Mouse (Mus musculus): ENCODE measurements around the gene Rhot2. TPM values are rescaled to one million over a fixed set of nuclear protein-coding genes. Genes with fewer than 3 reads are reported as not detected.

Gene Rhot2
- 9.8 and 10.4 TPM in 2 replicates for polyA plus RNA-seq (2015; fragmentation: Nextera tagmentation; extraction: Ambion mirVana)

- DNase-seq (peak; percentile 98), ATAC-seq (peak; percentile 93)
- Histone ChIP-seq H3K9ac (replicated peaks) (peak within 1 kb of the TSS; percentile 88), H3K27ac (ENCODE audit: low read depth) (peak within 1 kb of the TSS; percentile 88), H3K36me3 (replicated peaks; ENCODE audit: insufficient read depth, low read length) (peaks cover 32% of the 10 kb centered on the region), H3K4me2 (ENCODE audit: low read depth, low read length) (peak within 1 kb of the TSS; percentile 89), H3K4me3 (ENCODE audit: low read depth, low read length) (peak within 1 kb of the TSS; percentile 86), H3K9me3 (ENCODE audit: low read length) (no peaks in the 10 kb centered on the region), H3K27me3 (ENCODE audit: insufficient read depth, low read length) (no peaks in the 10 kb centered on the region), H3K4me1 (ENCODE audit: insufficient read depth) (peaks cover 19% of the 10 kb centered on the region)
- under 1% methylated on average over 21 of the region's 21 CpGs for WGBS (ENCODE audit: insufficient replicate concordance)
- TF ChIP-seq EP300 (IDR thresholded peaks at IDR 0.05; ENCODE audit: low read depth) (no peak), CTCF (IDR thresholded peaks at IDR 0.05; ENCODE audit: low read depth) (peak; percentile 82)
These were observed at the start of gene Rhot2 for GRCm38 (mm10) chr17:25844396-25844901. Rhot2 (minus strand) TSS chr17:25844851.

- H3K4me3 ChIP-seq (ENCODE audit: low read depth, low read length) = no peak overlapping the region
- DNase-seq (peak; percentile 74), ATAC-seq (peak; percentile 77)
- 30% methylated on average over 2 of the region's 2 CpGs for WGBS (ENCODE audit: insufficient replicate concordance)
- H3K4me2 ChIP-seq (ENCODE audit: low read depth, low read length) = no peak overlapping the region
- no peak overlapping the region for H3K27ac ChIP-seq (ENCODE audit: low read depth)
- H3K9me3 ChIP-seq (ENCODE audit: low read length) = no peaks in the 10 kb centered on the region
- H3K4me1 ChIP-seq (ENCODE audit: insufficient read depth) = 0 out of 2 replicates have a peak, but pooled peaks cover 2% of the 10 kb centered on the region
- H3K27me3 ChIP-seq (ENCODE audit: insufficient read depth, low read length) = no peaks in the 10 kb centered on the region
- TF ChIP-seq CTCF (IDR thresholded peaks at IDR 0.05; ENCODE audit: low read depth) (peak; percentile 98), EP300 (IDR thresholded peaks at IDR 0.05; ENCODE audit: low read depth) (no peak)
- H3K36me3 ChIP-seq (replicated peaks; ENCODE audit: insufficient read depth, low read length) = peaks cover 5% of the 10 kb centered on the region
- H3K9ac ChIP-seq (replicated peaks) = no peak overlapping the region
These were observed 49.4 kb upstream of the Rhot2 start for GRCm38 (mm10) chr17:25893975-25894617.

GRCm38 (mm10) chr17:25888837-25889236 is 44.2 kb upstream of the Rhot2 start:
- TF ChIP-seq EP300 (IDR thresholded peaks at IDR 0.05; ENCODE audit: low read depth) (no peak), CTCF (IDR thresholded peaks at IDR 0.05; ENCODE audit: low read depth) (no peak)
- no peak for DNase-seq
- no peak overlapping the region for H3K4me2 ChIP-seq (ENCODE audit: low read depth, low read length)
- no peaks in the 10 kb centered on the region for H3K27me3 ChIP-seq (ENCODE audit: insufficient read depth, low read length)
- no peak overlapping the region for H3K9ac ChIP-seq (replicated peaks)
- 69% methylated on average over 3 of the region's 3 CpGs for WGBS (ENCODE audit: insufficient replicate concordance)
- peaks cover 6% of the 10 kb centered on the region for H3K4me1 ChIP-seq (ENCODE audit: insufficient read depth)
- H3K27ac ChIP-seq (ENCODE audit: low read depth) = no peak overlapping the region
- no peak overlapping the region for H3K4me3 ChIP-seq (ENCODE audit: low read depth, low read length)
- peaks cover 19% of the 10 kb centered on the region for H3K36me3 ChIP-seq (replicated peaks; ENCODE audit: insufficient read depth, low read length)
- ATAC-seq = no peak
- H3K9me3 ChIP-seq (ENCODE audit: low read length) = no peaks in the 10 kb centered on the region

- H3K4me2 ChIP-seq (ENCODE audit: low read depth, low read length) = no peak overlapping the region
- no peaks in the 10 kb centered on the region for H3K9me3 ChIP-seq (ENCODE audit: low read length)
- ATAC-seq = no peak
- H3K36me3 ChIP-seq (replicated peaks; ENCODE audit: insufficient read depth, low read length) = peaks cover 23% of the 10 kb centered on the region
- peak overlapping the region; percentile 29; the same call in 1 of the 2 replicates for H3K27ac ChIP-seq (ENCODE audit: low read depth)
- DNase-seq = no peak
- TF ChIP-seq EP300 (IDR thresholded peaks at IDR 0.05; ENCODE audit: low read depth) = no peak
- TF ChIP-seq CTCF (IDR thresholded peaks at IDR 0.05; ENCODE audit: low read depth) = no peak
- peaks cover 6% of the 10 kb centered on the region for H3K4me1 ChIP-seq (ENCODE audit: insufficient read depth)
- 73% methylated on average over 10 of the region's 10 CpGs for WGBS (ENCODE audit: insufficient replicate concordance)
- no peak overlapping the region for H3K4me3 ChIP-seq (ENCODE audit: low read depth, low read length)
- no peak overlapping the region for H3K9ac ChIP-seq (replicated peaks)
- no peaks in the 10 kb centered on the region for H3K27me3 ChIP-seq (ENCODE audit: insufficient read depth, low read length)
These were observed 42.8 kb upstream of the Rhot2 start for GRCm38 (mm10) chr17:25887467-25887866.

GRCm38 (mm10) chr17:25886806-25887205 is 42.2 kb upstream of the Rhot2 start:
- no peak overlapping the region for H3K9ac ChIP-seq (replicated peaks)
- H3K4me1 ChIP-seq (ENCODE audit: insufficient read depth) = peaks cover 6% of the 10 kb centered on the region
- ATAC-seq (peak; percentile 78), DNase-seq (no peak)
- no peaks in the 10 kb centered on the region for H3K9me3 ChIP-seq (ENCODE audit: low read length)
- no peaks in the 10 kb centered on the region for H3K27me3 ChIP-seq (ENCODE audit: insufficient read depth, low read length)
- no peak overlapping the region for H3K4me2 ChIP-seq (ENCODE audit: low read depth, low read length)
- TF ChIP-seq EP300 (IDR thresholded peaks at IDR 0.05; ENCODE audit: low read depth) (peak; percentile 10; the same call in 1 of the 2 replicates), CTCF (IDR thresholded peaks at IDR 0.05; ENCODE audit: low read depth) (no peak)
- peak overlapping the region; percentile 69 for H3K27ac ChIP-seq (ENCODE audit: low read depth)
- H3K4me3 ChIP-seq (ENCODE audit: low read depth, low read length) = no peak overlapping the region
- H3K36me3 ChIP-seq (replicated peaks; ENCODE audit: insufficient read depth, low read length) = peaks cover 26% of the 10 kb centered on the region

GRCm38 (mm10) chr17:25885636-25886035 is 41.0 kb upstream of the Rhot2 start:
- Histone ChIP-seq H3K4me3 (ENCODE audit: low read depth, low read length) (no peak overlapping the region), H3K27ac (ENCODE audit: low read depth) (no peak overlapping the region), H3K4me2 (ENCODE audit: low read depth, low read length) (no peak overlapping the region), H3K36me3 (replicated peaks; ENCODE audit: insufficient read depth, low read length) (peaks cover 26% of the 10 kb centered on the region), H3K9ac (replicated peaks) (no peak overlapping the region), H3K27me3 (ENCODE audit: insufficient read depth, low read length) (no peaks in the 10 kb centered on the region), H3K9me3 (ENCODE audit: low read length) (no peaks in the 10 kb centered on the region), H3K4me1 (ENCODE audit: insufficient read depth) (peaks cover 10% of the 10 kb centered on the region)
- TF ChIP-seq CTCF (IDR thresholded peaks at IDR 0.05; ENCODE audit: low read depth) = peak; percentile 70
- no peak for TF ChIP-seq EP300 (IDR thresholded peaks at IDR 0.05; ENCODE audit: low read depth)
- WGBS (ENCODE audit: insufficient replicate concordance) = 66% methylated on average over 4 of the region's 4 CpGs
- DNase-seq = no peak
- ATAC-seq = no peak

Data from liver, postnatal 0 days (tissue).